Mouse (Mus musculus) right cerebral cortex, adult 18-20 months (tissue): ENCODE results near the gene Cysltr2.

Source experiments
- DNase-seq: peaks from one replicate; pipeline ENCODE4 v3.0.0; 2022; ENCODE audit warnings: mixed read lengths

Cysltr2 gene

GRCm38 (mm10) chr14:72983456-72983855 lies 65.5 kb downstream of the Cysltr2 start:
- peak; percentile 87 for DNase-seq

- peak; percentile 44 for DNase-seq
Observed at GRCm38 (mm10) chr14:72982981-72983436, 65.9 kb downstream of the Cysltr2 start.

GRCm38 (mm10) chr14:72980761-72981160 lies 68.2 kb downstream of the Cysltr2 start:
- DNase-seq, result no peak

- no peak for DNase-seq
Observed at GRCm38 (mm10) chr14:72980106-72980505, 68.8 kb downstream of the Cysltr2 start.

GRCm38 (mm10) chr14:72976111-72976510 lies 72.8 kb downstream of the Cysltr2 start:
- DNase-seq, result no peak
